Mouse (Mus musculus) embryonic facial prominence, embryonic 14.5 days (tissue): ENCODE results near the gene Rapgef2. TPM values are rescaled to one million over a fixed set of nuclear protein-coding genes. Genes with fewer than 3 reads are reported as not detected.
A peak's percentile ranks its signal among the peaks of the same experiment; 100 is the strongest.
"Not testable (repeated sequence)": the region's sequence is repeated elsewhere in the genome, so short reads cannot be mapped to it uniquely, and the experiment has no call there.

Source experiments
- ATAC-seq: fragments of 200-750 bp; cut with Nextera tagmentation; 2 replicates; pipeline ENCODE4 v1.8.0; 2017; ENCODE audit warnings: low read depth, moderate number of reproducible peaks, moderate TSS enrichment
- DNase-seq: peaks from one replicate; pipeline ENCODE4 v3.0.0-alpha.2; 2015; ENCODE audit warnings: low spot score
- H3K27ac ChIP-seq: fragments of 300-500 bp; sonication (generic); replicated peaks from 2 replicates; pipeline ENCODE4 v1.5.1; 2014; ENCODE audit warnings: low read depth, mild to moderate bottlenecking, low read length, moderate library complexity
- H3K27me3 ChIP-seq: fragments of 300-500 bp; sonication (generic); replicated peaks from 2 replicates; pipeline ENCODE4 v1.6.1; 2014; ENCODE audit warnings: low read length; ENCODE audit not compliant: control insufficient read depth, insufficient read depth
- H3K36me3 ChIP-seq: fragments of 300-500 bp; sonication (generic); 2 replicates; pipeline ENCODE4 v1.6.1; 2014; ENCODE audit warnings: low read length, mixed read lengths; ENCODE audit not compliant: control insufficient read depth, insufficient read depth
- H3K4me1 ChIP-seq: fragments of 300-500 bp; sonication (generic); 2 replicates; pipeline ENCODE4 v1.6.1; 2014; ENCODE audit warnings: antibody characterized with exemption, low read length; ENCODE audit not compliant: control insufficient read depth, insufficient read depth
- H3K4me2 ChIP-seq: fragments of 300-500 bp; sonication (generic); 2 replicates; pipeline ENCODE4 v1.6.1; 2014; ENCODE audit warnings: low read depth, mild to moderate bottlenecking, low read length, moderate library complexity, mixed read lengths
- H3K4me3 ChIP-seq: fragments of 300-500 bp; sonication (generic); 2 replicates; pipeline ENCODE4 v1.5.1; 2014; ENCODE audit warnings: low read depth, mild to moderate bottlenecking, low read length
- H3K9ac ChIP-seq: fragments of 300-500 bp; sonication (generic); 2 replicates; pipeline ENCODE4 v1.6.1; 2014; ENCODE audit warnings: low read depth, mild to moderate bottlenecking, low read length, moderate library complexity, mixed read lengths
- H3K9me3 ChIP-seq: fragments of 300-500 bp; sonication (generic); 2 replicates; pipeline ENCODE4 v1.6.1; 2016; ENCODE audit warnings: low read length; ENCODE audit not compliant: control insufficient read depth
- WGBS: fragments of 180-500 bp; shearing (Covaris S2); extraction: QIAGEN DNeasy Blood & Tissue Kit; methylation state at CpG from one replicate; pipeline ENCODE4 v1.1.7; 2014; 5-methylcytosine and 5-hydroxymethylcytosine counted together
- polyA plus RNA-seq: library from polyadenylated mRNA; unstranded; fragments of >200 nt; fragmentation: Nextera tagmentation; extraction: Ambion mirVana; gene quantifications from 2 replicates; pipeline ENCODE4 v1.2.1, GENCODE M21; 2014

Gene Rapgef2
- polyA plus RNA-seq, 1 experiment from 2014 or later = 8.5 TPM

DNA sequence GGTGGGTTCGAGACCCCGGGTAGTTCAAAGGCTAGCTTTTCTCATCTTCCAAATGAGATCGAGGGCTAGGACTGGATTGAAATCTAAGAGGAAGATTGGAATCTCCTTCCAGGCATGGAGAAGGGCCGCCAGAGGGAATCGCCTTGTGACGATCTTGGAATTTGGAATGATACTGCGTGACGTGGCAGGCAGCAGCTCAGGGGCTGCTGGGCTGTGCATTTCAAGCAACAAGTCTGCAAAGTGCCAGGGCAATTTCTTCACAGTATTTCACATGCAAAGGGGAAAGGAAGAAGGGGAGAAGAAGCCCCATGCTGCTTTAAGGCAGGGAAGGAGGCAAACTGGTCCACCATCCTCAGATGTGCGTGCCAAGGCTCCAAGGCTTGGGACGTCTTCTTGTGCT, 222.2 kb downstream of the Rapgef2 start:
- H3K9ac ChIP-seq = no peak overlapping the region
- no peaks in the 10 kb centered on the region for H3K27me3 ChIP-seq
- peaks cover 32% of the 10 kb centered on the region for H3K36me3 ChIP-seq
- no peaks in the 10 kb centered on the region for H3K4me1 ChIP-seq
- H3K4me3 ChIP-seq = no peak overlapping the region
- ATAC-seq = no peak
- no peaks in the 10 kb centered on the region for H3K9me3 ChIP-seq
- DNase-seq = no peak
- no peak overlapping the region for H3K27ac ChIP-seq
- 89% methylated on average over 10 of the region's 10 CpGs for WGBS
- no peak overlapping the region for H3K4me2 ChIP-seq

DNA sequence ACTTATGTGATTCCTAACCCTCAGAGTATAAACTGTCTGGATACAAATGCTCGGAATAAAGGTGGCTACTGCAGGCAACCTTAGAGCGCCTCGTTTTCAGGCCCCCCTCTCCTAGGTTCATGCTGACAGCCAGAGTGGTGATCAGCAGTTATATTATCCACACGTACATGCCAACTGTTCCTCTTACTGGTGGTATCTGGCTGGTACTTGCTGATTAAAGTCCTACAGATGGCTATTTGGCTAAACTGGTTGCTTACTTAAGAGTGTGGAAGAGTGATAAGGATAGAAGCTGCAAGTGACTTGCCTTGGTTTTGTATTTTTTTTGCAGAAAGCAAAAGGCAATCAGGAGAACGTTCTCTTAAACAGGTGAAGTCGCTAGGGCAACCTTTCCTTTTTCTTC, 224.9 kb downstream of the Rapgef2 start:
- Histone ChIP-seq H3K9me3 (no peaks in the 10 kb centered on the region), H3K4me2 (no peak overlapping the region), H3K4me3 (no peak overlapping the region), H3K9ac (no peak overlapping the region), H3K27me3 (no peaks in the 10 kb centered on the region), H3K4me1 (no peaks in the 10 kb centered on the region), H3K27ac (no peak overlapping the region), H3K36me3 (peaks cover 19% of the 10 kb centered on the region)
- ATAC-seq (no peak), DNase-seq (no peak)
- 89% methylated on average over 6 of the region's 6 CpGs for WGBS

DNA sequence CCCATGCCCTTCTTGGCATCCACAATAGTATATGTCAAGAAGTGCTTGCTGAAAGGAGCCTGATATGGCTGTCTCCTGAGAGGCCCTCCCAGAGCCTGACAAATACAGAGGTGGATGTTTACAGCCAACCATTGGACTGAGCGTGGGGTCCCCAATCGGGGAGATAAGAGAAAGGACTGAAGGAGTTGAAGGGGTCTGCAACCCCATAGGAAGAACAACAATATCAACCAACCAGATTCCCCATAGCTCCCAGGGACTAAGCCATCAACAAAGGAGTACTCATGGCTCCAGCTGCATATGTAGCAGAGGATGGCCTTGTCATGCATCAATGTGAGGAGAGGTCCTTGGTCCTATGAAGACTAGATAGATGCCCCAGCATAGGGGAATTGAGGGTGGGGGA, 227.8 kb downstream of the Rapgef2 start:
- H3K4me1 ChIP-seq, H3K27ac ChIP-seq, H3K9me3 ChIP-seq, H3K9ac ChIP-seq, H3K4me2 ChIP-seq, DNase-seq, H3K36me3 ChIP-seq, H3K27me3 ChIP-seq, ATAC-seq, H3K4me3 ChIP-seq: not testable (repeated sequence)
- WGBS = 90% methylated on average over 2 of the region's 2 CpGs

DNA sequence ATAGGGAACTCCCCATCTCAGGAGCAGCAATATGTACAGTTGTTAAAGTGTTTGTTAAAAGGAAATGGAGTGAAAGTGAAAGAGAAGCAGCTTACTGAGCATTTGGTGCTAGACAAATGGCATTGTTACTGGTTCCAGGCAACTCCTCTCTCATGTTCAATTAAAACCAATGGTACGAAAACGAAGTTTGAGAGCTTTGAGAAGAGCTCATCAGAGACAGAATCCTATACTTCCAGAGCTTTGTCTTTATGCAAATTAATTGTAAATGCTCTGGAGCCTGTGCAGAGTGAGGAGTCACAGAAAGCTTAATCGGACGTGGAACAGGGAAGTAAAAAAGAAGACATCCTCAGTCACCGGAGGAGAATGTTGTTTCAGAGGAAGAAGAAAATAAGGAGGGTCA, 241.1 kb downstream of the Rapgef2 start:
- Histone ChIP-seq H3K27me3 (no peaks in the 10 kb centered on the region), H3K9me3 (no peaks in the 10 kb centered on the region), H3K4me2 (no peak overlapping the region), H3K4me3 (no peak overlapping the region), H3K4me1 (no peaks in the 10 kb centered on the region), H3K9ac (no peak overlapping the region), H3K27ac (no peak overlapping the region), H3K36me3 (no peaks in the 10 kb centered on the region)
- DNase-seq (no peak), ATAC-seq (no peak)
- WGBS = 76% methylated on average over 5 of the region's 5 CpGs

DNA sequence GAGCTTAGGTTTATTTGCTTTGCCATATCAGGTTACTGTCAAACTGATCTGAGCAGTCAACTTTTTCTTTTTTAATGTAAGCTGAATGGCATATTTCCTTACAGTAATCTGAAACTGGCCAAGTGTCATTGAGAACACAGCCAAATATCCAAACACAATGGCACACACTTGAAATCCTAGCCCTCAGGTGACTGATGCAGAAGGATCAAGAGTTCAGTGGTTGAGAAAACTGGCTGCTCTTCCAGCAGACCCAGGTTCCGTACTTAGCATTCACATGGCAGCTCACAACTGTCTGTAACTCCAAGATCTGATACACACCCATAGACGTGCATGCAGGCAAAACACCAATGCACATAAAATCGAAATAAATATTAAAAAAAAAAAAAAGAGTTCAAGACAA, 243.3 kb downstream of the Rapgef2 start:
- no peaks in the 10 kb centered on the region for H3K36me3 ChIP-seq
- no peak overlapping the region for H3K4me3 ChIP-seq
- no peak overlapping the region for H3K4me2 ChIP-seq
- 60% methylated on average over 3 of the region's 3 CpGs for WGBS
- H3K27ac ChIP-seq = no peak overlapping the region
- H3K9me3 ChIP-seq = no peaks in the 10 kb centered on the region
- H3K27me3 ChIP-seq = no peaks in the 10 kb centered on the region
- H3K4me1 ChIP-seq = no peaks in the 10 kb centered on the region
- H3K9ac ChIP-seq = no peak overlapping the region
- DNase-seq (peak; percentile 47), ATAC-seq (peak; percentile 86; the same call in 1 of the 2 replicates)

DNA sequence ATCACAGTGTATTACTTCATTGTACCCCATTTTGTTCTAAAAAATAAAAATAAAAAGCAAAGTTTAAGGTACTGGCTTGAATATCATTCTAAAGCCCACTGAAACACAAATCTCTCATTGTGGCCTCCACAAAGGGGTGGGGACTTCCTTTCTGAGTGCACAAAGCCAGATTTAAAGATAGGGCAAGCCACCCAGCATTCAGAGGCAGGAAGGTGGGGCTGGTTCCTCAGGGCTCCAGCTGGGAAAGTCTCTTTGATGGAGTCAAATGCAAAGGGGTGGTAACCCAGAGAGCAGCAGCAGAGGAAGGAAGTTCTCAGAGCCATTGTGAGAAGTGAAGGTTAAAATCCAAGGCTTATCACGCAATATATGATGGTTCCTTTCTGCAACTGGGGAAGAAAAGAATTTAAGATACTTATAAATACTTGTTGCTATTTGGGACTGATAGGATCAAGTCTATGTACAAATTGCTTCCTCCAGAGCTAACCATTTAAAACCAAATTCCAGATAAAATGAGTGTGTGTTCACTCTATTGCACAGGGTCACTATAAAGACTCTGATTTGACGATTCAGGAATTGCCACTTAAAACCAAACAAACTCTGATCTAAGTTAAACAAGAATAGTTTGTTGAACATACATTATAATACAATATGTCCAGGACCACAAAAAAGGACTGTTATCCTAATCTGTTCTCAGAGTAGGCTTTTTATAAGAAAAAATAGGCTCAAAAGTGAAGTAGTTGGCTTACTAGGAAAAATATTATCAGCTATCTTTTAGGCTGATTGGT, 246.5 kb downstream of the Rapgef2 start:
- Histone ChIP-seq H3K27me3 (no peaks in the 10 kb centered on the region), H3K4me3 (no peak overlapping the region), H3K27ac (no peak overlapping the region), H3K36me3 (no peaks in the 10 kb centered on the region), H3K9me3 (no peaks in the 10 kb centered on the region), H3K4me2 (no peak overlapping the region), H3K4me1 (no peaks in the 10 kb centered on the region), H3K9ac (no peak overlapping the region)
- DNase-seq (peak; percentile 27), ATAC-seq (no peak)
- 65% methylated on average over 2 of the region's 2 CpGs for WGBS

DNA sequence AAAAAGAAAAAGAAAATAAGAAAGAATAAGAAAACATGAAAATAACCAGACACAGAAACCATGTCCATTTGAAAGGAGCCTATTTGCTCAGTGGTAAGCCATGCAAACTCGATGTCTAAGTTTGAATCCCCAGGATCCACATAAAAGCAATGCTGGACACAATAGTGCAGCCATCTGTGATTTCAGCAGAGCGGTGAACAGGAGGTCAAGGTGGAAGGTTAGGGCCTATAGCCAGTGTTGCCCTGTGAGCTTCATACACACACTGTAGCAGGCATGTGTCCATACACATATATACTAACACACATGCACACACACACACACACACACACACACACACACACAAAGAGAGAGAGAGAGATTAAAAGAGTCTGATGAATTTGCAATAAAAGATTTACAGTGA, 247.3 kb downstream of the Rapgef2 start:
- Histone ChIP-seq H3K4me3 (no peak overlapping the region), H3K4me1 (no peaks in the 10 kb centered on the region), H3K36me3 (no peaks in the 10 kb centered on the region), H3K27me3 (no peaks in the 10 kb centered on the region), H3K4me2 (no peak overlapping the region), H3K27ac (no peak overlapping the region), H3K9me3 (no peaks in the 10 kb centered on the region), H3K9ac (no peak overlapping the region)
- DNase-seq (no peak), ATAC-seq (no peak)
- WGBS = 83% methylated on average over 2 of the region's 2 CpGs

DNA sequence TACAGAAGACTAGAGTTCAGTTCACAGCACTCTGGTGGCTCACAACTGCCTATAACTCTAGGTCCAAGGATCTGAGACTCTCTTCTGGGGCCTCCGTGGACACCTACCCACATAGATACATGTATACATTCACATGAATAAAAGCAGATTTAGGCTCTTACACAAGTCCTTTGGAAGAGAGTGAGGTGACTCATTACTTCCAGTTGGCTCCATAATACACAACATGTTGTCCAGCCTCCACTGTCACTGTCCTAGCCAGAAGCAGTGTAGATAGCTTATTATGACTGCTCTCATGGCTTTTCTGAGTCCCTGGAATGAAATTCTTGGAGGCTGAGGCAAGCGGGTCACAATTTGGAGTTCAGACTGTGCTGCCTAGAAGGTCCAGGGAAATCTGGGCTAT, 251.9 kb downstream of the Rapgef2 start:
- ATAC-seq = no peak
- H3K27ac ChIP-seq = no peak overlapping the region
- H3K9me3 ChIP-seq = 0 out of 2 replicates have a peak, but pooled peaks cover 6% of the 10 kb centered on the region
- H3K27me3 ChIP-seq = no peaks in the 10 kb centered on the region
- H3K4me2 ChIP-seq = no peak overlapping the region
- no peak for DNase-seq
- WGBS = 85% methylated on average over 2 of the region's 2 CpGs
- H3K36me3 ChIP-seq = no peaks in the 10 kb centered on the region
- H3K4me1 ChIP-seq = no peaks in the 10 kb centered on the region
- H3K4me3 ChIP-seq = no peak overlapping the region
- H3K9ac ChIP-seq = no peak overlapping the region

DNA sequence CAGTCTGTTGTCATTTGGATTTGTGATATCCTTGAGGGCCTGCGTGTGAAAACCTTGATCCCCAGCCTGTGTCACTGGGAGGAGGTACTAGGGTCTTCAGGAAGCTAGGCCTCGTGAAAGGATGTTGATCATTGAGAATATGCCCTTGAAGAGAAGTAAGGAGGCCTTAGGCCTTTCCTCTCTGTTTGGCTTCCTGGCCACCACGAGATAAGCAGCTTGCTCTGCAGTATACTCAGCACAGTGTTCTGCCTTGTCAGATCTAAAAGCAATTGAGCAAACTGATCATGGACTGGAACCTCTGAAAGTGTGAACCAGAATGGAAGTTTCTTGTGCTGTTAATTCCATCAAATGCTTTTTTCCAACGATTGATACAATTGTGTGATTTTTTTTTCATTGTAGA, 255.5 kb downstream of the Rapgef2 start:
- Histone ChIP-seq H3K9me3 (0 out of 2 replicates have a peak, but pooled peaks cover 6% of the 10 kb centered on the region), H3K27ac (no peak overlapping the region), H3K4me1 (no peaks in the 10 kb centered on the region), H3K36me3 (no peaks in the 10 kb centered on the region), H3K27me3 (no peaks in the 10 kb centered on the region), H3K4me3 (no peak overlapping the region), H3K9ac (no peak overlapping the region), H3K4me2 (no peak overlapping the region)
- DNase-seq = no peak
- 84% methylated on average over 4 of the region's 4 CpGs for WGBS
- ATAC-seq = no peak
